Mouse (Mus musculus): ENCODE data around the gene Vmn1r184. TPM values are rescaled to one million over a fixed set of nuclear protein-coding genes. Genes with fewer than 3 reads are reported as not detected.
"Not testable (repeated sequence)": the region's sequence is repeated elsewhere in the genome, so short reads cannot be mapped to it uniquely, and the experiment has no call there.

Gene Vmn1r184
- total RNA-seq (2015) (not detected in 2 replicates), total RNA-seq (2017) (not detected in 2 replicates)

DNA sequence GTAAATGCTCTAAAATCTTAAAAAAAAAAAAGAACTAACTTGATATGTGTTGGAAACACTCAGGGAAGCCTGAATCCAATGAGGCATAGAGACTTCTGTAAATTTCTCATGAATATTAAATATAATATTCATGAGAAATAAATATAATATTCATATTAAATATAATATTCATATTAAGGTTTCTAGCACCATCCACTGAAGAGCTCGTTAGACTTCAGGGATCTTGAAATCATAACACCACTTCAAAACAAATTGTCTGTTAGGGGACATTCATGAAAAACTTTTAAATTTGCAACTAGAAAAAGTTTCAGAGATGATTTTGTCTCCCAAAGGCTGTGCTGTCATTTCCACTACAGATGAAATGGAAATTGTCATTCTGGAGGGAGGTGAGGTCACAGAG lies at the start of gene Vmn1r184:
Gene Vmn1r184 (plus strand): TSS at position 301 of the 400 bp plus-strand sequence.
- ATAC-seq (replicated peaks; ENCODE audit: poor library complexity), result not testable (repeated sequence)

GRCm38 (mm10) chr7:26303429-26304166 lies 43.5 kb downstream of the Vmn1r184 start:
- not testable (repeated sequence) for ATAC-seq (replicated peaks; ENCODE audit: poor library complexity)

DNA sequence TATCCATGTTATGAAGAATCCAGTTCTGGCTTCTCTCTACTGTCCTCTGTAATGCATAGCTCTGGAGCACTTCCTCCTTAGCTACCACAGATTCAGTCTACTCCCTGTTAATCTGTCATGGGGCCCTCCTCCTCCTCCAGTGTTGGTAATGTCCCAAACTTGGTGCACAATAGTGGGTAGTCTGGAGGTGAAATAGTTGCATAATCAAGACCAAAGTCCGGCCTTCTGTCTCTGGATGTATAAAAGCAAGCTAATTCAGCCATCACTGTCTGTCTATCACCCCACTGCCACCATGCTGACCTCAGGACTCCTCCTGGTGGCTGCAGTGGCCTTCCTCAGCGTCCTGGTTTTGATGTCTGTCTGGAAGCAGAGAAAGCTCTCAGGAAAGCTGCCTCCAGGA lies 46.8 kb downstream of the Vmn1r184 start, which contains the start of gene Cyp2a4:
Gene Cyp2a4 (plus strand): TSS at position 244 of the 400 bp plus-strand sequence.
- ATAC-seq (replicated peaks; ENCODE audit: poor library complexity), result not testable (repeated sequence)

DNA sequence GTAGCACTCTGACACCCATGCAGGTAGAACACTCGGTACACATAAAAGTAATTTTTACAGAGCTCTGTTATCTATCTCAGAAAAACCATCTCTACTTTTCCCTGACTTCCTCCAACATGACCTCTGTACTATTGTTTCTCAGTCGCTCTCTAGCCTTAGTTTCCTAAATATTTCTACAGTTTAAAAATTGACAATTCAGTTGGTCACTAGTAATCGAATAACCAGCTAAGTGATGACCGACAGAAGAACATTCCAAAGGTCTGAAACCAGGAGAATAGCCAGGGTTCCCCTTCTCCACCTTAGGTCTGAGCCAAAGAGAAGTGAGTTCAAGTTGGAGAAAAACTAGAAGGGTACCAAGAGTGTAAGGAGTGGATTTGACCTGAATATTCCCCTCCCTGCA lies 51.7 kb downstream of the Vmn1r184 start:
- ATAC-seq (replicated peaks; ENCODE audit: poor library complexity), result not testable (repeated sequence)

GRCm38 (mm10) chr7:26315194-26315593 lies 55.1 kb downstream of the Vmn1r184 start:
- ATAC-seq (replicated peaks; ENCODE audit: poor library complexity), result not testable (repeated sequence)

DNA sequence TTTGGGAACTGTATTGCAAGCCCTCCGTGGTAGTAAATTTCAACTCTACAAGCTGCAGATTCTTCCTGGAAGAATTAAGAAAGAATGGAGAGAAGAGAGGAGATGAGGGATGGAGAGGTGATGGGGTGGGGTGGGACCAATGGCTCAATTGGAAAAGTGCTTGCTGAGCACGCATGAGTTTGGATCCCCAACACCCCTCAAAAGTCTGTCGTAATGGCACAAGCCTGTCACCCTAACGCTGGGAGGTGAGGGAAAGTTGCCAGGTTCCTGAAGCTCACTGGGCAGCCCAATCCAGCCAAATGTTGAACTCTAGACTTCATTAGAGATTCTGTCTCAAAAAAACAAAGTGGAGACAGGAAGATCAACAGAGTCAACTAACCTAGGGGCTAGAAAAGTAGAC lies 55.7 kb downstream of the Vmn1r184 start:
- not testable (repeated sequence) for ATAC-seq (replicated peaks; ENCODE audit: poor library complexity)

Other genes starting within 250 kb of the Vmn1r184 start
- not detected in 2 replicates for gene Cyp2b13, start 198.8 kb upstream of the Vmn1r184 start, total RNA-seq (2015)
- gene Cyp2b13, start 198.8 kb upstream of the Vmn1r184 start, total RNA-seq (2017), result not detected in 2 replicates
- gene Cyp2b9, start 86.9 kb upstream of the Vmn1r184 start, total RNA-seq (2015), result not detected in 2 replicates
- gene Cyp2b9, start 86.9 kb upstream of the Vmn1r184 start, total RNA-seq (2017), result not detected in 2 replicates
- gene Cyp2a4, start 46.8 kb downstream of the Vmn1r184 start, total RNA-seq (2015), result not detected in 2 replicates
- not detected in 2 replicates for gene Cyp2a4, start 46.8 kb downstream of the Vmn1r184 start, total RNA-seq (2017)
- not detected in 2 replicates for gene Nlrp9c, start 143.4 kb downstream of the Vmn1r184 start, total RNA-seq (2015)
- not detected in 2 replicates for gene Nlrp9c, start 143.4 kb downstream of the Vmn1r184 start, total RNA-seq (2017)
- gene Nlrp4a, start 174.8 kb downstream of the Vmn1r184 start, total RNA-seq (2015), result not detected in 2 replicates
- not detected in 2 replicates for gene Nlrp4a, start 174.8 kb downstream of the Vmn1r184 start, total RNA-seq (2017)